Mouse (Mus musculus) ZHBTc4 (cell line): ENCODE measurements around the gene Nmb.

Experiments
- DNase-seq: peaks from one replicate; pipeline ENCODE4 v3.0.0-alpha.2; 2011; ENCODE audit warnings: low read depth, low spot score

Gene Nmb

GRCm38 (mm10) chr7:80860729-80861274 is 44.1 kb downstream of the Nmb start, which contains the start of gene Zscan2:
Zscan2 (plus strand) TSS chr7:80860920.
- peak; percentile 98 for DNase-seq

GRCm38 (mm10) chr7:80860227-80860626 is 44.6 kb downstream of the Nmb start:
- peak; percentile 82 for DNase-seq

GRCm38 (mm10) chr7:80857181-80857580 is 47.7 kb downstream of the Nmb start:
- peak; percentile 87 for DNase-seq

GRCm38 (mm10) chr7:80855316-80855715 is 49.6 kb downstream of the Nmb start:
- DNase-seq, result no peak

- no peak for DNase-seq
These were observed 51.7 kb downstream of the Nmb start for GRCm38 (mm10) chr7:80853218-80853617.
